Mouse (Mus musculus): Measurements from ENCODE around the gene Alox8. TPM values are rescaled to one million over a fixed set of nuclear protein-coding genes. Genes with fewer than 3 reads are reported as not detected.

Gene Alox8
- polyA plus RNA-seq, 1 experiment from 2014 or later = not detected

DNA sequence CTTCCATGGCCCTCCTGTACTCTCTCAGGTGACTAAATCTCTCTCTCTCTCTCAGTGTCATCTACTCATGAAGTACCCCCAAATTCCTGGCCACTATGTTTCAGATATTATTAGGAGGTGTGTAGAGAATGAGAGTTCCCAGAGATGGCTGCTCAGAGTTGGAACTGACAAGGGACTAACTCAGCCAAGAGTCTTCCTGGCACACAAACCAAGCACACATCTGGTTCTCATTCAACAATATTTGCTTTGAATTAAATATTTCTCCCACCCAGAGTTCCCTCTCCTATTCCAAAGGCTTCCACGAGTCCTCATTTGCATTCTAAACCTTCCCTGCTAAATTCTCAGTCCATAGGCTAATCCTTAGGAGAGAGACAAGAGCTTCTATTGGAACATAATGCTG, 28.1 kb upstream of the Alox8 start:
- Histone ChIP-seq H3K4me3 (ENCODE audit: low read depth, low read length) (no peak overlapping the region), H3K9me3 (ENCODE audit: control insufficient read depth, low read length) (no peaks in the 10 kb centered on the region), H3K36me3 (ENCODE audit: control insufficient read depth, insufficient read depth, low read length) (no peaks in the 10 kb centered on the region), H3K27me3 (ENCODE audit: control insufficient read depth, insufficient read depth, low read length) (0 out of 2 replicates have a peak, but pooled peaks cover 2% of the 10 kb centered on the region), H3K9ac (ENCODE audit: low read length) (no peak overlapping the region), H3K27ac (ENCODE audit: low read depth, low read length) (no peak overlapping the region), H3K4me2 (ENCODE audit: low read depth) (no peak overlapping the region), H3K4me1 (ENCODE audit: control insufficient read depth, insufficient read depth, low read length) (no peaks in the 10 kb centered on the region)
- no peak for DNase-seq (ENCODE audit: low spot score)
- no peak for ATAC-seq (ENCODE audit: insufficient read depth, low FRiP score, low TSS enrichment)
- 87% methylated on average over 1 of the region's 1 CpGs for WGBS

DNA sequence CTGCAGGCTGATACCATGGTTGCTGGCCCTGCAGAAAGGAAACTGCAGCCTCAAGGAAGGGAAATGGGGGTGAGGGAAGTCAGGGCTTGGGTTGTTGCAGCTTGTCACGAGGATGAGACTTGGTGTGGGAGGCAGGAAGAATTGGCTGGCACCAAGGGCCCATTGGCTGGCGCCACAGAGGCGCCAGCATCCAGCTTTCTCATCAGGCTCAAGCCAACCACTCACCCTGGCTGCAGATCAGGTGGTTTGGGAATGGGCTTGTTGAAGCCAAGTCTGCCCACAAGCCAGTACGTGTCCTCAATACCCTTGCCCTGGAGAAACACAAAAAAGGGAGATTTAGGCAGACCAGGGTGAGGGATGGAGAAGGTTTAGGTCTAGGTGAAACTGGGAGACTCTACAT, 25.5 kb upstream of the Alox8 start:
- Histone ChIP-seq H3K27me3 (ENCODE audit: control insufficient read depth, insufficient read depth, low read length) (no peaks in the 10 kb centered on the region), H3K4me2 (ENCODE audit: low read depth) (no peak overlapping the region), H3K27ac (ENCODE audit: low read depth, low read length) (no peak overlapping the region), H3K36me3 (ENCODE audit: control insufficient read depth, insufficient read depth, low read length) (no peaks in the 10 kb centered on the region), H3K9me3 (ENCODE audit: control insufficient read depth, low read length) (no peaks in the 10 kb centered on the region), H3K9ac (ENCODE audit: low read length) (no peak overlapping the region), H3K4me3 (ENCODE audit: low read depth, low read length) (no peak overlapping the region), H3K4me1 (ENCODE audit: control insufficient read depth, insufficient read depth, low read length) (no peaks in the 10 kb centered on the region)
- ATAC-seq (ENCODE audit: insufficient read depth, low FRiP score, low TSS enrichment) (no peak), DNase-seq (ENCODE audit: low spot score) (no peak)
- 83% methylated on average over 4 of the region's 4 CpGs for WGBS

DNA sequence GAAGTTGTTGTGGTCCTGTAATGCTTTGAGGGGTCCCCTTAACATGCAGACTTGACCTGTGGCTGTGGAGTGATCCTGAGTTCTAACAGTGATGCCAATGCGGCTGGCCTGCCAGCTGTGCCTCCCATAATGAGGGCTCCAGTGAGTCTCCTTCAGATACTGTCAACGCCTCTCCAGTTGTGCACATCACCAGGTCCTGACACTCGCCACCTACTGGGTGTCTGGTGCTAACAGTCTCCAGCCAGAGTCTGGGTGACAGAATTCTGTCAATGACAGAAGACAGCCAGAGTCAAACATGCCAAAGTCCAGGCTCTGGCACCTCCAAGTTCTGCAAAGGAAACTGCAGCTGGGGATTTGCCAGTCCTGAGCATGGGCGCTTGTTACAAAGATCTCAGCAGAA, 23.4 kb upstream of the Alox8 start:
- Histone ChIP-seq H3K27ac (ENCODE audit: low read depth, low read length) (no peak overlapping the region), H3K36me3 (ENCODE audit: control insufficient read depth, insufficient read depth, low read length) (no peaks in the 10 kb centered on the region), H3K9me3 (ENCODE audit: control insufficient read depth, low read length) (no peaks in the 10 kb centered on the region), H3K4me1 (ENCODE audit: control insufficient read depth, insufficient read depth, low read length) (no peaks in the 10 kb centered on the region), H3K9ac (ENCODE audit: low read length) (no peak overlapping the region), H3K4me3 (ENCODE audit: low read depth, low read length) (no peak overlapping the region), H3K27me3 (ENCODE audit: control insufficient read depth, insufficient read depth, low read length) (no peaks in the 10 kb centered on the region), H3K4me2 (ENCODE audit: low read depth) (no peak overlapping the region)
- ATAC-seq (ENCODE audit: insufficient read depth, low FRiP score, low TSS enrichment) (no peak), DNase-seq (ENCODE audit: low spot score) (no peak)
- WGBS = 60% methylated on average over 4 of the region's 4 CpGs

DNA sequence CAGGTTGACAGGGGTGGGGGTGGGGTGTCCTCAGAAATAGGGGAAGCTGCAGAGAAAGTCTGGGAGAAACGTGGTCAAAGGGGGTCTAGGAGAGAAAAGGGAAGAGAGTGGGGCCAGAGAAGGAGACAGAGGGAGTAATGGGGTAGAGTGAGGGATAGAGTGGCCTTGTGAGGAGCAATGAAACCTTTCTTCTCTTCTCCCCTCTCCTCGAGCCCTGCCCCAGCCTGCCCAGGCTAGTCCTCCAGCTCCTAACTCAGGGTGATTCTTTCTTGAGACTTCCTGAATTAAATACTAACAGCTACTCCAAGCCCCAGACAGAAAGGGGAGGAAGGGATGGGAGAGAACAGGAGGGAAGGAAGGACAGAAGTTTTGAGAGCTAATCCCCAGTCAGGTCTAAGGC, 21.0 kb upstream of the Alox8 start:
- H3K9ac ChIP-seq (ENCODE audit: low read length) = no peak overlapping the region
- H3K4me1 ChIP-seq (ENCODE audit: control insufficient read depth, insufficient read depth, low read length) = no peaks in the 10 kb centered on the region
- H3K4me2 ChIP-seq (ENCODE audit: low read depth) = no peak overlapping the region
- H3K9me3 ChIP-seq (ENCODE audit: control insufficient read depth, low read length) = no peaks in the 10 kb centered on the region
- 39% methylated on average over 1 of the region's 2 CpGs for WGBS
- no peaks in the 10 kb centered on the region for H3K27me3 ChIP-seq (ENCODE audit: control insufficient read depth, insufficient read depth, low read length)
- ATAC-seq (ENCODE audit: insufficient read depth, low FRiP score, low TSS enrichment) = no peak
- no peak overlapping the region for H3K27ac ChIP-seq (ENCODE audit: low read depth, low read length)
- no peak for DNase-seq (ENCODE audit: low spot score)
- no peak overlapping the region for H3K4me3 ChIP-seq (ENCODE audit: low read depth, low read length)
- H3K36me3 ChIP-seq (ENCODE audit: control insufficient read depth, insufficient read depth, low read length) = no peaks in the 10 kb centered on the region

DNA sequence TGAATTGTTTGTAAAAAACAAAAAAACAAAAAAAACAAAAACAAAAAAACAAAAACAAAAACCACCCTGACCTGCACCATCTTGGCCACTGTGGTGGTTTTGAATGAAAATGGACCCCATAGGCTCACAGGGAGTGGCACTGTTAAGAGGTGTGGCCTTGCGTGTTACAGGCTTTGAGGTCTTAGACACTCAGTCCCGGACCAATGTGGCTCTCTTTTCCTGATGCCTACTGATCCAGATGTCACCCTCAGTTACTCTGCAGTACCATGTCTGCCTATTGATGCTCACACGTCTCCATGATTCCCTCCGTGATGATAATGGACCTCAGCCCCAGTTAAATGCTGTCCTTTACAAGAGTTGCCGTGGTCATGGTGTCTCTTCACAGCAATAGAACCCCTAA, 19.8 kb upstream of the Alox8 start:
- Histone ChIP-seq H3K4me2 (ENCODE audit: low read depth) (no peak overlapping the region), H3K4me1 (ENCODE audit: control insufficient read depth, insufficient read depth, low read length) (no peaks in the 10 kb centered on the region), H3K27me3 (ENCODE audit: control insufficient read depth, insufficient read depth, low read length) (no peaks in the 10 kb centered on the region), H3K9me3 (ENCODE audit: control insufficient read depth, low read length) (no peaks in the 10 kb centered on the region), H3K27ac (ENCODE audit: low read depth, low read length) (no peak overlapping the region), H3K4me3 (ENCODE audit: low read depth, low read length) (no peak overlapping the region), H3K36me3 (ENCODE audit: control insufficient read depth, insufficient read depth, low read length) (no peaks in the 10 kb centered on the region), H3K9ac (ENCODE audit: low read length) (no peak overlapping the region)
- ATAC-seq (ENCODE audit: insufficient read depth, low FRiP score, low TSS enrichment) = no peak
- DNase-seq (ENCODE audit: low spot score) = no peak
- 91% methylated on average over 5 of the region's 5 CpGs for WGBS

DNA sequence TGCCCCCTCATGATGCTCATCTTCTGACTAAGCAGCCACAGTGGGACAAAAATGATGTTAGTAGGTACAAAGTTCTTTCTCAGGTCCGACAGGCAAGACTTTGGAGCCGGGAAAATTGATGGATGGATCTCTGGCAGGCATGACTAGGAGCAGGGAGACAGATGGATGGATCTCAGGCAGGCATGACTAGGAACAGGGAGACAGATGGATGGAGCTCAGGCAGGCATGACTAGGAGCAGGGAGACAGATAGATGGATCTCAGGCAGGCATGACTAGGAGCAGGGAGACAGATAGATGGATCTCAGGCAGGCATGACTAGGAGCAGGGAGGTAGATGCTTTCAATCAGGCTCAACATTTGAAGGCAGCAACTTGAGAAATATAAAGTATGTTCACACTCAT, 13.8 kb upstream of the Alox8 start:
- Histone ChIP-seq H3K4me1 (ENCODE audit: control insufficient read depth, insufficient read depth, low read length) (no peaks in the 10 kb centered on the region), H3K27ac (ENCODE audit: low read depth, low read length) (no peak overlapping the region), H3K9me3 (ENCODE audit: control insufficient read depth, low read length) (no peaks in the 10 kb centered on the region), H3K9ac (ENCODE audit: low read length) (no peak overlapping the region), H3K4me3 (ENCODE audit: low read depth, low read length) (no peak overlapping the region), H3K36me3 (ENCODE audit: control insufficient read depth, insufficient read depth, low read length) (no peaks in the 10 kb centered on the region), H3K27me3 (ENCODE audit: control insufficient read depth, insufficient read depth, low read length) (no peaks in the 10 kb centered on the region), H3K4me2 (ENCODE audit: low read depth) (0 out of 2 replicates have a peak overlapping the region, but pooled peaks have one; percentile 2)
- ATAC-seq (ENCODE audit: insufficient read depth, low FRiP score, low TSS enrichment) (no peak), DNase-seq (ENCODE audit: low spot score) (no peak)
- 38% methylated on average over 2 of the region's 2 CpGs for WGBS

DNA sequence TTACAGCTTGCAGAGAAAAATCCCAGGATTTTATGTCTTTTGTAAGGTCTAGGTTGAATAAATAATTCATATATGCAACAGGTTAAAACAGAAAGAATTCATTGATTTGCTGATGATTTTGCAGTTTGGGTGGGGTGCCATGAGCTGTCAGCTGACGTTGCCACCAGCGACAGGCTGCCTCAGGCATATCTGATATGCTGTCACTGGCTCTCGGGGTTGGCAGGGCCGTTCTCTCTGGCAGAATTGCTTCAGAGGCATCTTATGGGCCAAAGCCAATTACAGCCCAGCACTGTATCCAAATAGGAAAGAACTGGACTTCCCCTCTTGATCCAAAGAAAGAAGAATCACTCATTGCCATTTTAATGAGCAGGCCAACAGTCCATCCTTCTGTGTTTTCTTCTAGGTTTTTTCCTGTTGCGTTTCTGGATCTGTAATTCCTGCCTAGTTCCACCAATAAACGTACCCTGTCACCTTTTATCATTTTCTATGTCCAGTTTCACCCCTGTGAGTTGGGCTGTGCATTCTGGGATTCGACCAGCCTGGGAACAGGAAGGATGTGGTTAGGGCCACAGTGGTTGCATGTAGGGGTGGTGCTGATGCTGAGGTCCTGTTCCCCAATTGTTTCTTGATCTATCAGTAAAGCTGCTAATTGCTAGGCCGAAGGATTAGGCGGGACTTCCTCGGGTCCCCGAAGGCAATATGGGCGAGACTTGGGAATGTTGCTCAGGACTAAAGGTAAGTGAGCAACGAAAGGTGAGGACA, 5.0 kb upstream of the Alox8 start:
- DNase-seq (ENCODE audit: low spot score) (no peak), ATAC-seq (ENCODE audit: insufficient read depth, low FRiP score, low TSS enrichment) (no peak)
- peaks cover 3% of the 10 kb centered on the region for H3K27me3 ChIP-seq (ENCODE audit: control insufficient read depth, insufficient read depth, low read length)
- H3K9ac ChIP-seq (ENCODE audit: low read length) = no peak overlapping the region
- WGBS = 81% methylated on average over 13 of the region's 13 CpGs
- H3K4me2 ChIP-seq (ENCODE audit: low read depth) = no peak overlapping the region
- H3K9me3 ChIP-seq (ENCODE audit: control insufficient read depth, low read length) = no peaks in the 10 kb centered on the region
- H3K36me3 ChIP-seq (ENCODE audit: control insufficient read depth, insufficient read depth, low read length) = no peaks in the 10 kb centered on the region
- H3K4me3 ChIP-seq (ENCODE audit: low read depth, low read length) = no peak overlapping the region
- no peak overlapping the region for H3K27ac ChIP-seq (ENCODE audit: low read depth, low read length)
- no peaks in the 10 kb centered on the region for H3K4me1 ChIP-seq (ENCODE audit: control insufficient read depth, insufficient read depth, low read length)

DNA sequence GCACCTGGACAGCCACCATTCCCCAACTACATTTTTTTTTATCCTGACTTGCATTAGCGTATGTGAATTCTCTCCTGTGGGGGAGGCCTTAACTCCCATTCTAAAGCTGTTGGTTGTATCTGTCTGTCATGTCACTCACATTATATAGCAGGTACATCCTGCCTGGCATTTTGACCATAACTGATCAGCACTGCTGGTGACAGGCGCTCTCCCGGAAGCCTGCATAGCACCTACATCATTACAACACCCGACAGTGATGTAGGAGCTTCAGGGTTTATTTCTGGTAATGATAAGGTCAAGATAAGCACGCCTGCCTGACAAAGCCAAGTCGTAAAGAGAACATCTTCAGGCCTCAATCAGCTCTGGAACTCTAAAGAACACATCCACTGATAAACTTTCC, 2.6 kb upstream of the Alox8 start:
- 70% methylated on average over 6 of the region's 6 CpGs for WGBS
- Histone ChIP-seq H3K4me3 (ENCODE audit: low read depth, low read length) (no peak overlapping the region), H3K4me1 (ENCODE audit: control insufficient read depth, insufficient read depth, low read length) (no peaks in the 10 kb centered on the region), H3K27ac (ENCODE audit: low read depth, low read length) (no peak overlapping the region), H3K9me3 (ENCODE audit: control insufficient read depth, low read length) (no peaks in the 10 kb centered on the region), H3K9ac (ENCODE audit: low read length) (no peak overlapping the region), H3K27me3 (ENCODE audit: control insufficient read depth, insufficient read depth, low read length) (peaks cover 19% of the 10 kb centered on the region), H3K36me3 (ENCODE audit: control insufficient read depth, insufficient read depth, low read length) (no peaks in the 10 kb centered on the region), H3K4me2 (ENCODE audit: low read depth) (no peak overlapping the region)
- no peak for ATAC-seq (ENCODE audit: insufficient read depth, low FRiP score, low TSS enrichment)
- no peak for DNase-seq (ENCODE audit: low spot score)

DNA sequence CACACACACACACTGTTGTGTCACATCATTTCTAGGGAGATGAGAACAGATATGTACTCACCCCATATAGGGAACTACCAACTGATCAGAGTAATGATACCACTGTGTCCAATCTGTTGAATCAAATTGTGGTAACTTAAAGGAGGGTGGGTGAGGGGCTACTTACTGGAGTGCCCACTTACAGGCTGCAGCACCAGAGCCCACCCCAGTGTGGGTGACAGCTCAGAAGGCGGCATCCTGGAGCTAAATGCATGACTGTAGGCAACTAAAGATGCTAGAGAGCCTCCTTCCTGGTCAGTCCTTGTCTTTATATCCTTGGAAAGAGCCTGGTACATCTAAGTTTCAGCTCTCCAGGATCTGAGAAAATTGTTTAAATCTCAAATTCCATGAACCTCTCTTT, 1.6 kb upstream of the Alox8 start:
- no peak overlapping the region for H3K27ac ChIP-seq (ENCODE audit: low read depth, low read length)
- peaks cover 19% of the 10 kb centered on the region for H3K27me3 ChIP-seq (ENCODE audit: control insufficient read depth, insufficient read depth, low read length)
- no peak for ATAC-seq (ENCODE audit: insufficient read depth, low FRiP score, low TSS enrichment)
- no peak overlapping the region for H3K9ac ChIP-seq (ENCODE audit: low read length)
- WGBS = 83% methylated on average over 1 of the region's 1 CpGs
- H3K9me3 ChIP-seq (ENCODE audit: control insufficient read depth, low read length) = no peaks in the 10 kb centered on the region
- H3K4me1 ChIP-seq (ENCODE audit: control insufficient read depth, insufficient read depth, low read length) = no peaks in the 10 kb centered on the region
- DNase-seq (ENCODE audit: low spot score) = no peak
- no peaks in the 10 kb centered on the region for H3K36me3 ChIP-seq (ENCODE audit: control insufficient read depth, insufficient read depth, low read length)
- no peak overlapping the region for H3K4me2 ChIP-seq (ENCODE audit: low read depth)
- H3K4me3 ChIP-seq (ENCODE audit: low read depth, low read length) = no peak overlapping the region
